Mouse (Mus musculus) heart, adult 2 months (tissue): ENCODE measurements around the gene Pxn.

Experiments used
- CTCF ChIP-seq: fragments of 200-600 bp; IDR thresholded peaks from 2 replicates; pipeline ENCODE4 v1.8.1; 2022; ENCODE audit warnings: antibody characterized with exemption, mild to moderate bottlenecking, moderate library complexity
- POLR2A ChIP-seq: fragments of 200-500 bp; IDR thresholded peaks from 2 replicates; pipeline ENCODE4 v1.6.1; 2011; ENCODE audit warnings: mild to moderate bottlenecking, low read depth, low read length, control low read depth; ENCODE audit not compliant: insufficient read depth

DNA sequence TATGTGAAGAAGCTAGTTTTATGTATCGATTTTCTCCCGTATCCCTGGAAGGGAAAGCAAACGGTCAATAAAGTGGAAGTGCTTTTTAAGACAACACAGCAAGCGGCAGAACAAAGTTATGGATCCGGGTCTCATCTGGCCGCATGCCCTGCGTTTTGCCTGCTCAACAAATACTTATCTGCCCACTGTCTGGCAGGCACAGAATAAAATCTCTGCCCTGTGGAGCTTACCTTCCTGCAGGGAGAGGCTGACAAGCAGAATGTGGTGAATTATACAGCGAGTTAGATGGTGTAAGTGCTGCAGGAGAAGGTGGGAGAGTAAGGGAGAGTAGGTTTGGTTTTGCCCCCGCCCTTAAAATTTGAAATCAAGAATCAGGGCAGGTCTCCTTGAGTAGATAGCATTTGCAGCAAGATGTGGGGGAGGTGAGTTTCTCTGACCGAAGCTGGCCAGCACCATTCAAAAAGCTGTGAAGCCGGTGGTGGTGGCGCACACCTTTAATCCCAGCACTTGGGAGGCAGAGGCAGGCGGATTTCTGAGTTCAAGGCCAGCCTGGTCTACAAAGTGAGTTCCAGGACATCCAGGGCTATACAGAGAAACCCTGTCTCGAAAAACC is 51.8 kb downstream of the Pxn start:
- TF ChIP-seq POLR2A: no peak
- TF ChIP-seq CTCF: no peak
